Mouse (Mus musculus) limb, embryonic 11.5 days (tissue): ENCODE data around the gene Rnf126. TPM values are rescaled to one million over a fixed set of nuclear protein-coding genes. Genes with fewer than 3 reads are reported as not detected.

Experiments used
- ATAC-seq: fragments of 200-750 bp; cut with Nextera tagmentation; 2 replicates; pipeline ENCODE4 v1.8.0; 2017; ENCODE audit warnings: low read depth; ENCODE audit not compliant: insufficient number of reproducible peaks, low FRiP score, low TSS enrichment
- DNase-seq: peaks from one replicate; pipeline ENCODE4 v3.0.0-alpha.2; 2015; ENCODE audit warnings: low spot score
- H3K27ac ChIP-seq: fragments of 300-500 bp; sonication (generic); replicated peaks from 2 replicates; pipeline ENCODE4 v1.5.1; 2014; ENCODE audit warnings: low read depth, mild to moderate bottlenecking, low read length
- H3K27me3 ChIP-seq: fragments of 300-500 bp; sonication (generic); 2 replicates; pipeline ENCODE4 v1.6.1; 2014; ENCODE audit warnings: mild to moderate bottlenecking, low read length, mixed read lengths; ENCODE audit not compliant: control insufficient read depth, insufficient read depth
- H3K36me3 ChIP-seq: fragments of 300-500 bp; sonication (generic); 2 replicates; pipeline ENCODE4 v1.6.1; 2014; ENCODE audit warnings: mild to moderate bottlenecking, low read length, moderate library complexity, mixed read lengths; ENCODE audit not compliant: control insufficient read depth, insufficient read depth
- H3K4me1 ChIP-seq: fragments of 300-500 bp; sonication (generic); 2 replicates; pipeline ENCODE4 v1.6.1; 2014; ENCODE audit warnings: low read length, mixed read lengths; ENCODE audit not compliant: control insufficient read depth, insufficient read depth
- H3K4me2 ChIP-seq: fragments of 300-500 bp; sonication (generic); 2 replicates; pipeline ENCODE4 v1.6.1; 2014; ENCODE audit warnings: low read depth, mild to moderate bottlenecking, moderate library complexity; ENCODE audit not compliant: severe bottlenecking
- H3K4me3 ChIP-seq: fragments of 300-500 bp; sonication (generic); 2 replicates; pipeline ENCODE4 v1.5.1; 2014; ENCODE audit warnings: low read depth, low read length
- H3K9ac ChIP-seq: fragments of 300-500 bp; sonication (generic); 2 replicates; pipeline ENCODE4 v1.6.1; 2014; ENCODE audit warnings: mild to moderate bottlenecking, low read length
- H3K9me3 ChIP-seq: fragments of 300-500 bp; sonication (generic); 2 replicates; pipeline ENCODE4 v1.6.1; 2016; ENCODE audit warnings: low read length; ENCODE audit not compliant: control insufficient read depth
- WGBS: fragments of 180-500 bp; shearing (Covaris S2); extraction: QIAGEN DNeasy Blood & Tissue Kit; methylation state at CpG from one replicate; pipeline ENCODE4 v1.1.7; 2014; 5-methylcytosine and 5-hydroxymethylcytosine counted together
- polyA plus RNA-seq: library from polyadenylated mRNA; unstranded; fragments of >200 nt; fragmentation: Nextera tagmentation; extraction: Ambion mirVana; gene quantifications from 2 replicates; pipeline ENCODE4 v1.2.1, GENCODE M21; 2014

Rnf126 gene
- polyA plus RNA-seq, 1 experiment from 2014 or later, result 112 TPM

DNA sequence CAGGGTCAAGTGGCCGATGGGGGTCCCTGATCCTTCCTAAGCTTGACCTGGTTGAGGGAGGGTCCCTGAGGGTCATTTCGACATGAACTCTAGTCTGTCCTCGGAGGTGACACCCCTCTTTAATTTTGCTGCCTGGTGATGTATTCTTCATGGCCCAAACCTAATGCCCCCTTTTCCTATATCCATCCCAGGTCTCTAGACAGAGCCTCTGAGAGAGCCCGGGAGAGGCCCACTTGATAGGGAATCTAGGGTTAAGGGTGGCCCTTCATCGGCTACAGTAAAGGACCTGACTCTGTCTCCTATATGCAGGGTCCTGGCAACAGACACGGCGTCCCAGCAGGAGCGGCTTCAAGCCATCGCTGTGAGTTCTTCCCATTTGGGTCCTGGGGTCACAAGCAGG, 39.6 kb upstream of the Rnf126 start:
- ATAC-seq, result no peak
- H3K9me3 ChIP-seq, result no peaks in the 10 kb centered on the region
- 89% methylated on average over 9 of the region's 9 CpGs for WGBS
- no peak overlapping the region for H3K4me3 ChIP-seq
- no peak overlapping the region for H3K9ac ChIP-seq
- no peaks in the 10 kb centered on the region for H3K27me3 ChIP-seq
- H3K27ac ChIP-seq, result no peak overlapping the region
- peaks cover 32% of the 10 kb centered on the region for H3K4me1 ChIP-seq
- DNase-seq, result no peak
- H3K4me2 ChIP-seq, result no peak overlapping the region; the same call in 1 of the 2 replicates
- peaks cover 2% of the 10 kb centered on the region for H3K36me3 ChIP-seq

DNA sequence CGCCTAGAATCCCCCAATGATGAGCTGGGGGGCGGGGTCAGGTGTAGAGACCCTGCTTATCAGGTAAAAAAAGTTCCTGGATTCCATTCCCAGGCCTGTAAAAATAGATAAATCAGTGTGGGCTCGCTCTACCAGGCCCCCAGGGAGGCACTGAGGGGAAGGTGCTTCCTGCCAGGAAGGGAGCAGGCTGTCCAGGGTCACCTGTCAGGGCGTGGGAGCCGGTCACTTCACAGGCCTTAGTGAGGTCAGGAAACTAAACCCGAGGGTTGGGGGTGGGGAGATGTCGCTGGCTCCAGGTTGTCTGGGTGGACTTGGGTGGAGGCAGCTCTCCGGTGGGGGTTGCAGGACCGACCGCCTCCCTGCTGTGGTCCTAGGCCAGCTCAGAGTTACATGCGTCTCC, 38.9 kb upstream of the Rnf126 start:
- WGBS, result 57% methylated on average over 11 of the region's 11 CpGs
- no peak for DNase-seq
- Histone ChIP-seq H3K4me2 (no peak overlapping the region), H3K9ac (no peak overlapping the region; the same call in 1 of the 2 replicates), H3K36me3 (peaks cover 2% of the 10 kb centered on the region), H3K27ac (no peak overlapping the region), H3K27me3 (no peaks in the 10 kb centered on the region), H3K9me3 (no peaks in the 10 kb centered on the region), H3K4me3 (no peak overlapping the region), H3K4me1 (peaks cover 32% of the 10 kb centered on the region)
- ATAC-seq, result no peak

DNA sequence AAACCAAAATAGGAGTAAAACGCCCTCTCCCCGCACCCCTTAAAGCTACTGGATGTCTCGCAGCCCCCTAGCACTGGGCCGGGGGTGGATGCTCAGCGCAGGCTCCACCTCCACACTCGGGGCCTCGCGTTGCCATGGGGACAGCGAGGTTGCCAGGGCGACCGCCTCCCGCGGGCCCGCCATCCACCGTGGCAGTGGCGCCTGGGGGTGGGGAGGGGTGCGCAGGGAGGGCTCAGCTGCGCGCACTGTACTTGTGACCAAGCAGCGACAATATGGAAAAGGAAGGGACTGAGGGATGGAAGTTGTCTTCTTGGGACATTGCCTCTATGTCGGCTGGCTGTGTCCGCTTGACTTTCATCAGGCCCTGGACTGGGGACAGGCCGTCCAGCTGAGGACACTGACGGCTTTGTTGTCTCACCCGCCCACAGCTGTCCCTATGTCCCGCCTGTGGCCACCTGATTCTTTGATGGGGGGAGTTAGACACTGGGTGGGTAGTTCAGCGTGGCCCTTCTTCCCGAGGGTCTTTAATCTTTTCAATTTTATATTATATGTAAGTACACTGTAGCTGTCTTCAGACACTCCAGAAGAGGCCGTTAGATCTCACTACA, 37.1 kb upstream of the Rnf126 start:
- Histone ChIP-seq H3K27me3 (no peaks in the 10 kb centered on the region), H3K36me3 (0 out of 2 replicates have a peak, but pooled peaks cover 2% of the 10 kb centered on the region), H3K4me1 (peaks cover 32% of the 10 kb centered on the region), H3K27ac (peak overlapping the region; percentile 61; the same call in 1 of the 2 replicates), H3K9me3 (no peaks in the 10 kb centered on the region), H3K4me2 (peak overlapping the region; percentile 53), H3K4me3 (peak overlapping the region; percentile 17), H3K9ac (no peak overlapping the region)
- 8% methylated on average over 29 of the region's 29 CpGs for WGBS
- DNase-seq (peak; percentile 91), ATAC-seq (peak; percentile 90)

DNA sequence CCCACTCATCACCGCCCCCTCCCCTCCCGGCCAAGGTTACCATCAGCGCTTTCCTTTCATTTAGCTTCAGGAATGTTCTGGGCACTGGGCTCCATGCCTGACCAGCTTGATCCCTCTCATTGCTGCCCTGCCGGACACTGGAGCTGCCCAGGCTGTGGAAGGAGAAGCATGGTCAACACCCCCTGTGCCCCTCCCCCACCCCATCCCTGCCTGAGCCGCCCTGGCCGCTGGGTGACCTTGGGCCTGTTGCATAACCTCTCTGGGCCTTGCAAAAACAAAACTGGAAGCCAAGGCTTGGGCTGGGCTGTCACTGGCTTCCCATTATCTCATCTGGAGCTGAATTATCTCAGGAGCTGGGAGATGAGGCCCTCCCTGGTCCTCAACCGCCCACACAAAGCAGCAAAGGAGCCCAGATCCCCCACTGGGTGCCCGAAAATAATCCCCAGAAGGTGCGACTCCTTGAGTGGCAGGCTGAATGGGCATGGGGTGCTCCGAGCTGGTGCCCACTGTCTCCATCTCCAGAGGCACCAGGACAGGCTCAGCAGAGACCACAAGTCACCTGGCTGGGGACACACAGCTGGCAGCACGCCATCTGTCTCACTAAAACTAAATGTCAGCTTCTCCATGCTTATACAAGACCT, 35.7 kb upstream of the Rnf126 start:
- Histone ChIP-seq H3K27ac (0 out of 2 replicates have a peak overlapping the region, but pooled peaks have one; percentile 36), H3K4me3 (no peak overlapping the region), H3K4me2 (peak overlapping the region; percentile 4; the same call in 1 of the 2 replicates), H3K9me3 (no peaks in the 10 kb centered on the region), H3K36me3 (0 out of 2 replicates have a peak, but pooled peaks cover 2% of the 10 kb centered on the region), H3K27me3 (no peaks in the 10 kb centered on the region), H3K4me1 (peaks cover 32% of the 10 kb centered on the region), H3K9ac (no peak overlapping the region)
- 52% methylated on average over 11 of the region's 11 CpGs for WGBS
- DNase-seq, result no peak
- no peak for ATAC-seq

DNA sequence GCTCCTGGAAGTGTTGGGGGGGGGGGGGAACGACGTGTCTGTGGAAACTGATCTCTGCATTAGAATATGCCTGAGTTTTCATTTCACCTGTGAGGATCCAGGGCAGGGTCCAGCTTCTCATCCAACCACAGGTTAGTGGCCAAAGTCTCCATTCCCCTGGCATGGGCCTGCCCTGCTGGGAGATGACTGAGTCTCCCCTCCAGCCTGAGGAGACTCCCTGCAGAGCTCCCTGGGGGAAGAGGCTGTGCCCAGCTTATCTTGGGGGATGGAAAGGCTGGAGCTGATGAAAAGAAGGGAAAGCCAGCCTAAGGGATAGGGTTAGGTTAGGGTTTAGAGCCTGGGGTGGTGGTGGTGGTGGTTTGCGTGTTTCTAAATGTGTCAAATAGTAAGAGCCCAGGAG, 35.1 kb upstream of the Rnf126 start:
- no peak overlapping the region for H3K9ac ChIP-seq
- no peak for ATAC-seq
- H3K4me3 ChIP-seq, result no peak overlapping the region
- 42% methylated on average over 2 of the region's 3 CpGs for WGBS
- H3K4me2 ChIP-seq, result no peak overlapping the region
- 0 out of 2 replicates have a peak, but pooled peaks cover 2% of the 10 kb centered on the region for H3K36me3 ChIP-seq
- DNase-seq, result no peak
- no peak overlapping the region for H3K27ac ChIP-seq
- H3K4me1 ChIP-seq, result peaks cover 36% of the 10 kb centered on the region
- H3K27me3 ChIP-seq, result no peaks in the 10 kb centered on the region
- H3K9me3 ChIP-seq, result no peaks in the 10 kb centered on the region

DNA sequence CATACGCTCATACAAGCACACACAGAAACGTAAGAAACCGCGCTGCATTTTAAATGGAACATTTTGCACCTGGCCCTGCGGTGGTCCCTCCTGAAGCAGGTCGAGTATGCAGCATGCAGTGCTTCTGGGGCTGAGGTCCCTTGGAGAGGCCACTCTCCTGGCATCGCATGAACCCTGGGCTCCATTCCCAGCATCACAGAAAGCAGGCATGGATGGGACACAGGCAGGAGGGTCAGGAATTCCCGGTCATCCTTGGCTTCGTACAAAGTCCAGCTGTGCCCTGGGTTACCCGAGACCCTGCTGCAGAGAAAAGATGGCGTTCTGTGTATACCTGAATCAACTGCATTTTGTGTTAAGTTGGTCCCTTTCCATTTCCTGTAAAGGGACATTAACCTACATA, 33.8 kb upstream of the Rnf126 start:
- Histone ChIP-seq H3K27ac (peak overlapping the region; percentile 21; the same call in 1 of the 2 replicates), H3K4me3 (no peak overlapping the region), H3K9ac (no peak overlapping the region), H3K4me1 (peaks cover 36% of the 10 kb centered on the region), H3K27me3 (no peaks in the 10 kb centered on the region), H3K36me3 (no peaks in the 10 kb centered on the region), H3K9me3 (no peaks in the 10 kb centered on the region), H3K4me2 (no peak overlapping the region)
- 84% methylated on average over 11 of the region's 11 CpGs for WGBS
- ATAC-seq, result no peak
- DNase-seq, result no peak

DNA sequence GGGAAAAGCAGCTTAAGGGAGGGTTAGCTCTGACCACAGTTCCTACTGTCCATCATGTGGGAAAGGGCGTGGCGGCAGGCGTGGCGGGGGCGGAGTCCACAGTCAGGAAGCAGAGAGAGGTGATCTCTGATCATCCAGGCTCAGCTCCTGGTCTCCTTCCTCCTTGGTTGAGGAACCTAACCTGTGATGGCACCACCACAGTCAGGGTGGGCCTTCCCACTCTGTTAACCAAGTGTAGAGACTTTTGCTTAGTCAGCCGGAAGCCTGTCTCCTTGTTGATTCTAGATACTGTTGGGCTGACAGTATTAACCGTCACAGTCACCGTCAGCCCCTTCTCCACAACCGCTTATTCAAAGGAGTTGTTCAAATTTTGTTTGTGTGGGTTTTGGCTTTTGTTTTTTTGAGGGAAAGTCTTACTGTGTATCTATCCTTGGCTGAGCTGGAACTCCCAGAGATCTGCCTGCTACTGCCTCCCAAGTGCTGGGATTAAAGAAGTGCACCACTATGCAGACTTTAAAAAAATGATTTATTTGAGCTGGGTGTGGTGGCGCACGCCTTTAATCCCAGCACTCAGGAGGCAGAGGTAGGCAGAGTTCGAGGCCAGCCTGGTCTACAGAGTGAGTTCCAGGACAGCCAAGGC, 31.7 kb upstream of the Rnf126 start:
- 92% methylated on average over 12 of the region's 12 CpGs for WGBS
- no peak overlapping the region for H3K9ac ChIP-seq
- no peak overlapping the region for H3K4me2 ChIP-seq
- no peaks in the 10 kb centered on the region for H3K27me3 ChIP-seq
- no peak overlapping the region for H3K4me3 ChIP-seq
- H3K4me1 ChIP-seq, result peaks cover 31% of the 10 kb centered on the region
- no peaks in the 10 kb centered on the region for H3K36me3 ChIP-seq
- ATAC-seq (no peak), DNase-seq (no peak)
- H3K9me3 ChIP-seq, result no peaks in the 10 kb centered on the region
- H3K27ac ChIP-seq, result no peak overlapping the region

DNA sequence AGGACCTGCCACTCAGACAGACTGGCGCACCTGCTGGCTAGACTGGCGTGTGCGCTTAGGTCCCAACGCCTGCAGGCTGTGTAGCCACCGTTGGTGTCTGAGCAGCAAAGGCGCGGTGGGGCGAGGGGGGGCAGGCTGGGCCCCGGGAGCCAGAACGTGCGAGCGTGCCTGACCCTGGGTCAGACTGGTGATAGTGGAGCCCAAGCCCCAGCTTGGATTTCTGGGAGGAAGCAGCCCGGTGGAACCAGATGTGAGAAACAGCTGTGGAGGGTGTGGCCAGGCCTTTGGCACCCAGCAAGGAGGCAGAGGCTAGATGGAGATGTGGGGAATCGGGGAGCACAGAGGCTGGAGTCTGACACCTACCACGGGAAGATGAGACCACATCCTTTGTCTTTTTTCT, 30.6 kb upstream of the Rnf126 start:
- no peak overlapping the region for H3K9ac ChIP-seq
- ATAC-seq, result no peak
- DNase-seq, result peak; percentile 47
- peaks cover 20% of the 10 kb centered on the region for H3K4me1 ChIP-seq
- no peak overlapping the region for H3K27ac ChIP-seq
- no peaks in the 10 kb centered on the region for H3K9me3 ChIP-seq
- H3K36me3 ChIP-seq, result no peaks in the 10 kb centered on the region
- H3K4me3 ChIP-seq, result no peak overlapping the region
- no peak overlapping the region for H3K4me2 ChIP-seq
- 32% methylated on average over 15 of the region's 15 CpGs for WGBS
- no peaks in the 10 kb centered on the region for H3K27me3 ChIP-seq
